Mouse (Mus musculus): ENCODE measurements at regions not wholly inside any gene's neighbourhood (a gene's known extent, or its start where the extent isn't known, plus 50 kb on each side); places are given as distances from the start of the nearest gene placed in this dataset.

- no peak overlapping the region for H3K4me2 ChIP-seq (ENCODE audit: low read length)
- H3K27me3 ChIP-seq (ENCODE audit: insufficient read depth, low read length) = no peaks in the 10 kb centered on the region
- H3K9me3 ChIP-seq (replicated peaks; ENCODE audit: low read length) = no peaks in the 10 kb centered on the region
- H3K36me3 ChIP-seq (ENCODE audit: insufficient read depth, low read length) = no peaks in the 10 kb centered on the region
- no peak overlapping the region for H3K27ac ChIP-seq
- TF ChIP-seq CTCF (IDR thresholded peaks at IDR 0.05; ENCODE audit: low read depth) = no peak
- H3K4me1 ChIP-seq (replicated peaks; ENCODE audit: insufficient read depth, low read length) = no peaks in the 10 kb centered on the region
- no peak overlapping the region for H3K9ac ChIP-seq (ENCODE audit: low read depth, low read length)
- DNase-seq (ENCODE audit: low spot score) = no peak
- no peak for ATAC-seq (replicated peaks; ENCODE audit: low FRiP score, low read depth)
- H3K4me3 ChIP-seq (replicated peaks; ENCODE audit: low read depth, low read length) = no peak overlapping the region
- WGBS = 82% methylated on average over 13 of the region's 13 CpGs
Measured at GRCm38 (mm10) chr9:43945997-43946649, 97.1 kb upstream of the Thy1 start.

- Histone ChIP-seq H3K9ac (ENCODE audit: low read depth, low read length) (no peak overlapping the region), H3K9me3 (replicated peaks; ENCODE audit: low read length) (no peaks in the 10 kb centered on the region), H3K36me3 (ENCODE audit: insufficient read depth, low read length) (no peaks in the 10 kb centered on the region), H3K27ac (no peak overlapping the region), H3K4me2 (ENCODE audit: low read length) (no peak overlapping the region), H3K4me3 (replicated peaks; ENCODE audit: low read depth, low read length) (no peak overlapping the region), H3K27me3 (ENCODE audit: insufficient read depth, low read length) (no peaks in the 10 kb centered on the region), H3K4me1 (replicated peaks; ENCODE audit: insufficient read depth, low read length) (no peaks in the 10 kb centered on the region)
- 29% methylated on average over 5 of the region's 5 CpGs for WGBS
- no peak for TF ChIP-seq CTCF (IDR thresholded peaks at IDR 0.05; ENCODE audit: low read depth)
- ATAC-seq (replicated peaks; ENCODE audit: low FRiP score, low read depth) (no peak), DNase-seq (ENCODE audit: low spot score) (peak; percentile 16)
Measured at GRCm38 (mm10) chr9:43947089-43947488, 96.1 kb upstream of the Thy1 start.

GRCm38 (mm10) chr9:43947490-43948150 lies 95.6 kb upstream of the Thy1 start:
- 10% methylated on average over 11 of the region's 11 CpGs for WGBS
- no peak overlapping the region for H3K4me2 ChIP-seq (ENCODE audit: low read length)
- no peak overlapping the region for H3K27ac ChIP-seq
- ATAC-seq (replicated peaks; ENCODE audit: low FRiP score, low read depth) (no peak), DNase-seq (ENCODE audit: low spot score) (peak; percentile 22)
- no peaks in the 10 kb centered on the region for H3K4me1 ChIP-seq (replicated peaks; ENCODE audit: insufficient read depth, low read length)
- no peak overlapping the region for H3K4me3 ChIP-seq (replicated peaks; ENCODE audit: low read depth, low read length)
- H3K36me3 ChIP-seq (ENCODE audit: insufficient read depth, low read length) = no peaks in the 10 kb centered on the region
- H3K9ac ChIP-seq (ENCODE audit: low read depth, low read length) = no peak overlapping the region
- TF ChIP-seq CTCF (IDR thresholded peaks at IDR 0.05; ENCODE audit: low read depth) = no peak
- H3K27me3 ChIP-seq (ENCODE audit: insufficient read depth, low read length) = no peaks in the 10 kb centered on the region
- no peaks in the 10 kb centered on the region for H3K9me3 ChIP-seq (replicated peaks; ENCODE audit: low read length)

- no peaks in the 10 kb centered on the region for H3K36me3 ChIP-seq (ENCODE audit: insufficient read depth, low read length)
- no peaks in the 10 kb centered on the region for H3K27me3 ChIP-seq (ENCODE audit: insufficient read depth, low read length)
- 26% methylated on average over 7 of the region's 7 CpGs for whole genome bisulfite sequencing
- peak; percentile 27 for DNase-seq (ENCODE audit: low spot score)
- no peak overlapping the region for H3K9ac ChIP-seq (ENCODE audit: low read depth, low read length)
- no peak overlapping the region for H3K4me2 ChIP-seq (ENCODE audit: low read length)
- TF ChIP-seq CTCF (IDR thresholded peaks at IDR 0.05; ENCODE audit: low read depth) = peak; percentile 52
- ATAC-seq (replicated peaks; ENCODE audit: low FRiP score, low read depth) = no peak
- H3K4me1 ChIP-seq (replicated peaks; ENCODE audit: insufficient read depth, low read length) = no peaks in the 10 kb centered on the region
- H3K4me3 ChIP-seq (replicated peaks; ENCODE audit: low read depth, low read length) = no peak overlapping the region
- H3K27ac ChIP-seq = no peak overlapping the region
- no peaks in the 10 kb centered on the region for H3K9me3 ChIP-seq (replicated peaks; ENCODE audit: low read length)
Measured at GRCm38 (mm10) chr9:43953128-43953527, 90.1 kb upstream of the Thy1 start.

GRCm38 (mm10) chr9:43959541-43959940 lies 83.6 kb upstream of the Thy1 start:
- ATAC-seq (replicated peaks; ENCODE audit: low FRiP score, low read depth) = no peak
- Histone ChIP-seq H3K36me3 (ENCODE audit: insufficient read depth, low read length) (no peaks in the 10 kb centered on the region), H3K4me1 (replicated peaks; ENCODE audit: insufficient read depth, low read length) (no peaks in the 10 kb centered on the region), H3K27me3 (ENCODE audit: insufficient read depth, low read length) (no peaks in the 10 kb centered on the region), H3K4me3 (replicated peaks; ENCODE audit: low read depth, low read length) (no peak overlapping the region), H3K9ac (ENCODE audit: low read depth, low read length) (no peak overlapping the region), H3K27ac (no peak overlapping the region), H3K4me2 (ENCODE audit: low read length) (no peak overlapping the region), H3K9me3 (replicated peaks; ENCODE audit: low read length) (no peaks in the 10 kb centered on the region)
- DNase-seq (ENCODE audit: low spot score) = peak; percentile 78
- WGBS = 30% methylated on average over 9 of the region's 9 CpGs
- no peak for TF ChIP-seq CTCF (IDR thresholded peaks at IDR 0.05; ENCODE audit: low read depth)

- H3K27ac ChIP-seq = no peak overlapping the region
Measured at GRCm38 (mm10) chr9:43961431-43961830, 81.8 kb upstream of the Thy1 start.

More at GRCm38 (mm10) chr9:43961431-43961830, 81.8 kb upstream of the Thy1 start:
- 43% methylated on average over 12 of the region's 12 CpGs for WGBS
- DNase-seq (ENCODE audit: low spot score) (no peak), ATAC-seq (replicated peaks; ENCODE audit: low FRiP score, low read depth) (no peak)
- H3K27me3 ChIP-seq (ENCODE audit: insufficient read depth, low read length) = no peaks in the 10 kb centered on the region
- H3K36me3 ChIP-seq (ENCODE audit: insufficient read depth, low read length) = no peaks in the 10 kb centered on the region
- no peaks in the 10 kb centered on the region for H3K4me1 ChIP-seq (replicated peaks; ENCODE audit: insufficient read depth, low read length)
- H3K4me2 ChIP-seq (ENCODE audit: low read length) = no peak overlapping the region
- no peak overlapping the region for H3K9ac ChIP-seq (ENCODE audit: low read depth, low read length)
- no peak for TF ChIP-seq CTCF (IDR thresholded peaks at IDR 0.05; ENCODE audit: low read depth)
- no peak overlapping the region for H3K4me3 ChIP-seq (replicated peaks; ENCODE audit: low read depth, low read length)
- no peaks in the 10 kb centered on the region for H3K9me3 ChIP-seq (replicated peaks; ENCODE audit: low read length)
